Mouse (Mus musculus): ENCODE measurements around the gene Pdzrn3.

The Pdzrn3 gene

GRCm38 (mm10) chr6:101289428-101289827, 88.3 kb downstream of the Pdzrn3 start:
- DNase-seq (ENCODE audit: low read depth), result peak; percentile 80

- DNase-seq (ENCODE audit: low read depth), result no peak
These were observed 90.0 kb downstream of the Pdzrn3 start for GRCm38 (mm10) chr6:101287566-101288173.

- no peak for DNase-seq (ENCODE audit: low read depth)
These were observed 90.6 kb downstream of the Pdzrn3 start for GRCm38 (mm10) chr6:101287077-101287476.

GRCm38 (mm10) chr6:101284368-101284955, 93.2 kb downstream of the Pdzrn3 start:
- no peak for DNase-seq (ENCODE audit: low read depth)

- DNase-seq (ENCODE audit: low read depth), result no peak
These were observed 93.8 kb downstream of the Pdzrn3 start for GRCm38 (mm10) chr6:101283891-101284290.

- DNase-seq (ENCODE audit: low read depth), result no peak
These were observed 96.1 kb downstream of the Pdzrn3 start for GRCm38 (mm10) chr6:101281644-101282043.

- no peak for DNase-seq (ENCODE audit: low read depth)
These were observed 96.9 kb downstream of the Pdzrn3 start for GRCm38 (mm10) chr6:101280811-101281218.

GRCm38 (mm10) chr6:101278286-101278932, 99.3 kb downstream of the Pdzrn3 start:
- DNase-seq (ENCODE audit: low read depth), result peak; percentile 79

- DNase-seq (ENCODE audit: low read depth), result no peak
These were observed 101.4 kb downstream of the Pdzrn3 start for GRCm38 (mm10) chr6:101276261-101276660.

- no peak for DNase-seq (ENCODE audit: low read depth)
These were observed 101.9 kb downstream of the Pdzrn3 start for GRCm38 (mm10) chr6:101275806-101276205.

- DNase-seq (ENCODE audit: low read depth), result no peak
These were observed 102.9 kb downstream of the Pdzrn3 start for GRCm38 (mm10) chr6:101274846-101275245.

GRCm38 (mm10) chr6:101272256-101272655, 105.4 kb downstream of the Pdzrn3 start:
- no peak for DNase-seq (ENCODE audit: low read depth)

- no peak for DNase-seq (ENCODE audit: low read depth)
These were observed 106.1 kb downstream of the Pdzrn3 start for GRCm38 (mm10) chr6:101271378-101272135.

GRCm38 (mm10) chr6:101270095-101270826, 107.4 kb downstream of the Pdzrn3 start:
- DNase-seq (ENCODE audit: low read depth), result no peak

GRCm38 (mm10) chr6:101269335-101270094, 108.2 kb downstream of the Pdzrn3 start:
- DNase-seq (ENCODE audit: low read depth), result no peak

GRCm38 (mm10) chr6:101268266-101268665, 109.4 kb downstream of the Pdzrn3 start:
- no peak for DNase-seq (ENCODE audit: low read depth)

GRCm38 (mm10) chr6:101266787-101267186, 110.9 kb downstream of the Pdzrn3 start:
- peak; percentile 73 for DNase-seq (ENCODE audit: low read depth)

GRCm38 (mm10) chr6:101263544-101263943, 114.2 kb downstream of the Pdzrn3 start:
- DNase-seq (ENCODE audit: low read depth), result no peak

- DNase-seq (ENCODE audit: low read depth), result no peak
These were observed 116.2 kb downstream of the Pdzrn3 start for GRCm38 (mm10) chr6:101261513-101261912.

GRCm38 (mm10) chr6:101259411-101259810, 118.3 kb downstream of the Pdzrn3 start:
- DNase-seq (ENCODE audit: low read depth), result no peak

- no peak for DNase-seq (ENCODE audit: low read depth)
These were observed 120.3 kb downstream of the Pdzrn3 start for GRCm38 (mm10) chr6:101257418-101257817.
